Mouse (Mus musculus) CH12.LX (cell line): Measurements from ENCODE around the gene 1700067K01Rik.

Source experiments
- CTCF ChIP-seq, 2 experiments: IDR thresholded peaks in 1 of 2; conservative IDR thresholded peaks in 1 of 2; 2 replicates each; pipeline ENCODE4 v1.5.1; 2011 to 2012; ENCODE audit warnings: low read depth in 2 of 2, low read length in 2 of 2, improper control_type of control experiment in 1 of 2, inconsistent platforms in 1 of 2, mild to moderate bottlenecking in 1 of 2, moderate library complexity in 1 of 2
- GABPA ChIP-seq: IDR thresholded peaks from 2 replicates; pipeline ENCODE4 v1.6.1; 2012; ENCODE audit warnings: low read depth, low read length, improper control_type of control experiment, inconsistent platforms; ENCODE audit not compliant: insufficient replicate concordance
- KAT2A ChIP-seq: IDR thresholded peaks from 2 replicates; pipeline ENCODE4 v1.6.1; 2012; ENCODE audit warnings: low read length, improper control_type of control experiment, inconsistent platforms; ENCODE audit not compliant: insufficient replicate concordance
- MAX ChIP-seq: IDR thresholded peaks from 2 replicates; pipeline ENCODE4 v1.6.1; 2011; ENCODE audit warnings: low read length, improper control_type of control experiment
- TCF12 ChIP-seq: IDR thresholded peaks from 2 replicates; pipeline ENCODE4 v1.6.1; 2014; ENCODE audit warnings: low read depth, mild to moderate bottlenecking, inconsistent platforms, low read length, improper control_type of control experiment

DNA sequence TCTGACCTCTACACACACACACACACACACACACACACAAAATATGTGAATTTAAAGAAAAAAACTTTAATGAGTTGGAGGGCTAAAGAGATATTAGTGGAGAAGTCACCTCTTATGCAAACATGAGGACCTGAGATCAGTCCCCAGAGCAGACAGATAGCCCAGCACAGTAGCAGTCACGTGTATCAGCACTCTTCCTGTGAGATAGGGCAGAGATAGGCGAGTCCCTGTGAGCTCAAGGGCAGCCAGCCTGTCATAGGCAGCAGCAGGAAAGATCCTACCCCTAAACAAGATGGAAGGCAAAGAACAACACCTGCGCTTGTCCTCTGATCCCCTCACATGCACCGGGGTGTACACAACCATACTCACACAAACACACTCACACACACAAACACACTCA is 18.9 kb upstream of the 1700067K01Rik start:
- TF ChIP-seq KAT2A (no peak), MAX (no peak), TCF12 (no peak), CTCF (conservative IDR thresholded peaks at IDR 0.05 in 1 of 2, IDR thresholded peaks at IDR 0.05 in 1 of 2; ENCODE audit: low read depth in 2 of 2, low read length in 2 of 2) (no peak), GABPA (no peak)
